Mouse (Mus musculus) 3T3-L1 (cell line): ENCODE results near the gene Olfr1487.
"Not testable (repeated sequence)": the region's sequence is repeated elsewhere in the genome, so short reads cannot be mapped to it uniquely, and the experiment has no call there.

Experiments
- DNase-seq: peaks from one replicate; pipeline ENCODE4 v3.0.0-alpha.2; 2015; ENCODE audit warnings: low read depth, low spot score

The Olfr1487 gene

DNA sequence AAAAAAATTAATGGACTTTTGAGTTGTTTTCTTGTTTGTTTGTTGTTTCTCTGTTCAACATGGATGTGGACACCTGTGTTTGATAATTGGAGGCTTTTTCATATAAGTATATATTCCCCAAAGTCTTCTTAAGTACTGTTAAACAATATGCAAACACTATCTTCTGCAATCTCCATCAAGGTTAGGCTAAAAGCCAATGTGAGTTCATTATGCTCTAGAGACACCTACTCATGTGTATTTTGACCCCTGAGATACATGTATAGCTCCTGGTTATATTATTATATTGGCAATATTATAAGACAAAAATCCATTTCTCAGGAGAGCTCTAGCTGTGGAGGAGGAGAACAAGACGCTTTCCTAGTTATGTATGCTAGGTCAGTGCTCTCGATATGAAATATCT, at the start of gene Olfr1487:
Olfr1487 (plus strand) TSS at position 301 of the 400 bp plus-strand sequence.
- not testable (repeated sequence) for DNase-seq

DNA sequence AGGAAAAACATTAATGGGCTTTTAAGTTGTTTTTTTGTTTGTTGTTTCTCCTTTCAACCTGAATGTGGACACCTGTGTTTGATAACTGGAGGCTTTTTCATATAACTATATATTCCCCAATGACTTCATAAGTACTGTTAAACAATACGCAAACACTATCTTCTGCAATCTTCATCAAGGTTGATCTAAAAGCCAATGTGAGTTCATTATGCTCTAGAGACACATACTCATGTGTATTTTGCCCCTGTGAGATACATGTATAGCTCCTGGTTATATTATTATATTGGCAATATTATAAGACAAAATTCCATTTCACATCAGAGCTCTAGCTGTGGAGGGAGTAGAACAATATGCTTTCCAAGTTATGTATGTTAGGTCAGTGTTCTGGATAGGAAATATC, 34.0 kb upstream of the Olfr1487 start, which contains the start of gene Olfr1484:
Olfr1484 (plus strand) TSS at position 301 of the 400 bp plus-strand sequence.
- no peak for DNase-seq

DNA sequence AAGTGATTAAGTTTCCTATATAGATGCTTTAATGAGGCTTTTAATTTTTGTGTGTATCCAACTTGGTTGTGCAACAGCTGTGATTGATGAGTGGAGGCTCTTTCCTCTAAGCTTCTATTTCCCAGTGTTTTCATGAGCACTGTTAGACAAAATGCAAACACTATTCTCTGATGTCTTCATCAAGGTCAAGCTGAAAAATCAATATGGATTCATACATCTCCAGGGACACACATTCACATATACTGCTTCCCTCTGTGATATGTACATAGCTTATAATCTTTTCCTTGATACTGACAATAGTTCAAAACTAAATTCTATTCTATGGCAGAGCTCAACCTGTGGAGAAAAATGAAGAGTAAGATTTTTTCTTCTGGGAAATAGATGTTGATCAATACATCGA, 14.1 kb downstream of the Olfr1487 start, which contains the start of gene Olfr1489:
Olfr1489 (plus strand) TSS at position 301 of the 400 bp plus-strand sequence.
- DNase-seq, result no peak

DNA sequence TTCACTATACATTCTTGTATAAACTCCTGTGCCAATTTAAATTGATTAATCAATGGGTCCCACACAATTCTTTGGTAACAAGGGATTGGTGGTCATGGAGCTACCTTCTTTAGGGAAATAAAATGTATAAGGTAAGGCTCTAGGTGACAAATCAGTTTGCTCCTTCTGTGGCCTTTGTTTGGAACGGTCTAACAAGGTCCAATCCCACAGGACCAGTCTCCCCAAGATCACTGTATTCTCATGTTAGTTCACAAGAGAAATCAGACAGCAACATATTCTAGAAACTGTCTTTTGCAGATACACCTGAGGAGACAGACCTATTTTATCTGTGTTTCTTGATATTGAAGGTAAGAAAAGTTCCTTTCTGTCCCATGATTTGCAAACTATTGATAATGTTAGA, 33.6 kb downstream of the Olfr1487 start, which contains the start of gene Olfr1490:
Olfr1490 (plus strand) TSS at position 301 of the 400 bp plus-strand sequence.
- no peak for DNase-seq
